In genomic region chr1:86523776-86524618, GRCm38 (mm10) we compare ENCODE assay signal across 8 mouse cellular contexts. TPM values are rescaled to one million over a fixed set of nuclear protein-coding genes. Genes with fewer than 3 reads are reported as not detected.
A peak's percentile ranks its signal among the peaks of the same experiment; 100 is the strongest.
DNase-seq lines count a peak whose midpoint lies in the region; ATAC-seq lines count a peak whose summit lies in the region.

No protein-coding gene starts in this region.

- H3K27me3 ChIP-seq in kidney, embryonic 15.5 days: no peaks in the 10 kb centered on the region
- H3K27me3 ChIP-seq in hindbrain, embryonic 13.5 days: no peaks in the 10 kb centered on the region
- H3K27me3 ChIP-seq in midbrain, embryonic 14.5 days (ENCODE audit: control insufficient read depth, insufficient read depth, low read length): no peaks in the 10 kb centered on the region

- peaks cover 7% of the 10 kb centered on the region for H3K36me3 ChIP-seq in kidney, embryonic 15.5 days
- H3K36me3 ChIP-seq in hindbrain, embryonic 13.5 days: peaks cover 3% of the 10 kb centered on the region; the same call in 1 of the 2 replicates
- H3K36me3 ChIP-seq in midbrain, embryonic 14.5 days (ENCODE audit: control insufficient read depth, insufficient read depth, low read length): peaks cover 3% of the 10 kb centered on the region

- no peaks in the 10 kb centered on the region for H3K9me3 ChIP-seq in kidney, embryonic 15.5 days (replicated peaks)
- no peaks in the 10 kb centered on the region for H3K9me3 ChIP-seq in hindbrain, embryonic 13.5 days
- no peaks in the 10 kb centered on the region for H3K9me3 ChIP-seq in midbrain, embryonic 14.5 days (ENCODE audit: control insufficient read depth, low read length)

- ATAC-seq in kidney, embryonic 15.5 days (replicated peaks; ENCODE audit: low FRiP score): no peak
- no peak for ATAC-seq in hindbrain, embryonic 13.5 days (ENCODE audit: low FRiP score)
- no peak for ATAC-seq in midbrain, embryonic 14.5 days (ENCODE audit: low FRiP score, low TSS enrichment)

- H3K4me3 ChIP-seq in kidney, embryonic 15.5 days (replicated peaks): peak overlapping the region; percentile 94
- H3K4me3 ChIP-seq in hindbrain, embryonic 13.5 days: peak overlapping the region; percentile 99; the same call in 1 of the 2 replicates
- no peak overlapping the region for H3K4me3 ChIP-seq in midbrain, embryonic 14.5 days (replicated peaks; ENCODE audit: low read depth, low read length)

- peak overlapping the region; percentile 99 for H3K27ac ChIP-seq in kidney, embryonic 15.5 days
- H3K27ac ChIP-seq in hindbrain, embryonic 13.5 days: peak overlapping the region; percentile 100
- H3K27ac ChIP-seq in midbrain, embryonic 14.5 days (replicated peaks; ENCODE audit: low read depth, low read length): peak overlapping the region; percentile 100

- H3K9ac ChIP-seq in kidney, embryonic 15.5 days: peak overlapping the region; percentile 60
- H3K9ac ChIP-seq in hindbrain, embryonic 13.5 days: peak overlapping the region; percentile 74
- H3K9ac ChIP-seq in midbrain, embryonic 14.5 days (replicated peaks; ENCODE audit: low read length): peak overlapping the region; percentile 52; the same call in 1 of the 2 replicates

- H3K4me1 ChIP-seq in kidney, embryonic 15.5 days: peaks cover 25% of the 10 kb centered on the region
- peaks cover 28% of the 10 kb centered on the region for H3K4me1 ChIP-seq in hindbrain, embryonic 13.5 days (replicated peaks)
- H3K4me1 ChIP-seq in midbrain, embryonic 14.5 days (ENCODE audit: control insufficient read depth, insufficient read depth, low read length): peaks cover 14% of the 10 kb centered on the region

- DNase-seq in kidney, postnatal 36 days: no peak
- DNase-seq in c-Kit-positive CD71-positive TER-119-positive erythroid progenitor cells, embryonic 14.5 days (ENCODE audit: low spot score): peak; percentile 74
- no peak for DNase-seq in midbrain, embryonic 14.5 days
- DNase-seq in Muller cell, postnatal 12 days (ENCODE audit: inconsistent ontology term): no peak
- DNase-seq in B cell, adult 2 months: no peak
- DNase-seq in urinary bladder, adult 18-20 months (ENCODE audit: low spot score in 2 of 2): no peak

- H3K4me2 ChIP-seq in kidney, embryonic 15.5 days: peak overlapping the region; percentile 91
- peak overlapping the region; percentile 80 for H3K4me2 ChIP-seq in hindbrain, embryonic 13.5 days
- H3K4me2 ChIP-seq in midbrain, embryonic 14.5 days (ENCODE audit: low read length): peak overlapping the region; percentile 96

- WGBS in kidney, embryonic 15.5 days: 87% methylated on average over 8 of the region's 8 CpGs
- 90% methylated on average over 8 of the region's 8 CpGs for WGBS in hindbrain, embryonic 13.5 days
- WGBS in midbrain, embryonic 14.5 days: 91% methylated on average over 8 of the region's 8 CpGs

RNA-seq across cellular contexts. Expression of gene Ptma, which starts 2.5 kb away (rescaled TPM):
- 2,949 and 3,271 TPM in 2 replicates for polyA plus RNA-seq in kidney, embryonic 15.5 days (2015; fragmentation: Nextera tagmentation; extraction: Ambion mirVana)
- 2,123 and 2,193 TPM in 2 replicates for polyA plus RNA-seq in hindbrain, embryonic 13.5 days (2015; fragmentation: Nextera tagmentation; extraction: Ambion mirVana)
- polyA plus RNA-seq in midbrain, embryonic 14.5 days (2014; fragmentation: Nextera tagmentation; extraction: Ambion mirVana): 2,168 and 2,208 TPM in 2 replicates

RNA-seq across cellular contexts. Expression of gene Pde6d, which starts 58.4 kb away (rescaled TPM):
- polyA plus RNA-seq in kidney, embryonic 15.5 days (2015; fragmentation: Nextera tagmentation; extraction: Ambion mirVana): 61.5 and 64.7 TPM in 2 replicates
- polyA plus RNA-seq in hindbrain, embryonic 13.5 days (2015; fragmentation: Nextera tagmentation; extraction: Ambion mirVana): 92.7 and 97.5 TPM in 2 replicates
- polyA plus RNA-seq in midbrain, embryonic 14.5 days (2014; fragmentation: Nextera tagmentation; extraction: Ambion mirVana): 89.1 and 99.2 TPM in 2 replicates

RNA-seq across cellular contexts. Expression of gene Cops7b, which starts 58.7 kb away (rescaled TPM):
- 42.9 and 43.6 TPM in 2 replicates for polyA plus RNA-seq in kidney, embryonic 15.5 days (2015; fragmentation: Nextera tagmentation; extraction: Ambion mirVana)
- polyA plus RNA-seq in hindbrain, embryonic 13.5 days (2015; fragmentation: Nextera tagmentation; extraction: Ambion mirVana): 62.8 and 65.0 TPM in 2 replicates
- 55.6 and 56.7 TPM in 2 replicates for polyA plus RNA-seq in midbrain, embryonic 14.5 days (2014; fragmentation: Nextera tagmentation; extraction: Ambion mirVana)
